Mouse (Mus musculus): ENCODE results near the gene Cyp2j5. TPM values are rescaled to one million over a fixed set of nuclear protein-coding genes. Genes with fewer than 3 reads are reported as not detected.

Gene Cyp2j5
- not detected in 2 replicates for polyA plus RNA-seq (2016; fragmentation: Nextera tagmentation; extraction: Ambion mirVana)

DNA sequence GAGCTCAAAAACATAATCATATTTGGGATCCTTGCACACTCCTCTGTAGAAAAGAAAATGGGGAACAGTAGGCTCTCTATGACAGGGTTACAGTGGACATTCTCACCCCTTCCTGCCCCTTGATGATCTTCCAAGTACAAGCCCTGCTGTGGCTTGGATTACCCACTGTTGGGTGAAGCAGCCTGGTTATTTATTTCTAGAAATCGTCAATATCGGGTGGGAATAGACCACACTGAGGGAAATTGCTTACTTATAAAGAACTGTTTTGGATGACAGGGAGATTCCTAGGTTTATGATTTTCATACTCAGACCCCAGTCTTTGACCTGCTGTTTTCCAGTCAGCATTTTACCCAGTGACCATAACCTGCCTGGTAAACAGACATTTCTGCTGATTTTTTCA lies at the start of gene Cyp2j5:
Cyp2j5 (minus strand) TSS at position 164 of the 400 bp plus-strand sequence.
- Histone ChIP-seq H3K27me3 (replicated peaks) (no peaks in the 10 kb centered on the region), H3K9me3 (replicated peaks) (no peaks in the 10 kb centered on the region), H3K4me1 (replicated peaks) (no peaks in the 10 kb centered on the region), H3K27ac (ENCODE audit: poor library complexity, severe bottlenecking) (no peak within 1 kb of the TSS), H3K9ac (no peak within 1 kb of the TSS), H3K36me3 (no peaks in the 10 kb centered on the region), H3K4me2 (no peak within 1 kb of the TSS), H3K4me3 (no peak within 1 kb of the TSS)
- WGBS, result 86% methylated on average over 2 of the region's 2 CpGs
- ATAC-seq (ENCODE audit: insufficient number of reproducible peaks, low FRiP score), result no peak

DNA sequence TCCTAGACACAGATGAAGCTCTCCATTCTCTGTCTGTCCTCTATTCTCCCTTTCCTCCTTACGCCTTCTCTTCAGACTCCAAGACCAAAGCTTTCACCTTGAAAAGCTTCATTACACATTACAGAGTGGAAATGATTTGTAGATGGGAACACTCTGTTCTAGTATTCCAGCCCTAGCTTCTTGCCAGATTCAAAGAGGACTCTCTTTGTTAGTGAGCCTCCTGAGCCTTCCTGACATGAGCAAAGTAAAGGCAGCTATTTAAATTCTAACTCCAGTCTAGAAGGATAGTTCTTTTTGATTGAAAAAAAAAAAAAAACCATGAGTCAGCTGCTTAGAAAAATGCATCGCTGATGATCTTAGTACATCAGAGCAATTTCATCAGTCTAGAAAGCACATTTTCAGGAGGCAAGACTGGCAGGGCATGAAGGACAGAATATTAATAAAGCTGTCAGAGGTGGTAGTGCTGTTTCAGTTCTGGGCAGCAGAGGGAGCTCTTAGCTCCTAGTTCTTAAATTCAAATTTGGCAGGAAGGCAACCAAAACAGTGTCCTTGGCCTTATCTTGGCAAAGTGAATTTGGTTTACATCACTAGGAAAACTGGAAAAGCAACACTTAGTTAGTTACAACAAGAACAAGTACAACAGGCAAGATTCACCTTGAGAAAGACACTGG lies 41.5 kb upstream of the Cyp2j5 start:
- Histone ChIP-seq H3K36me3 (no peaks in the 10 kb centered on the region), H3K4me1 (replicated peaks) (no peaks in the 10 kb centered on the region), H3K4me3 (no peak overlapping the region), H3K27me3 (replicated peaks) (no peaks in the 10 kb centered on the region), H3K4me2 (no peak overlapping the region), H3K9me3 (replicated peaks) (no peaks in the 10 kb centered on the region), H3K9ac (no peak overlapping the region), H3K27ac (ENCODE audit: poor library complexity, severe bottlenecking) (no peak overlapping the region)
- no peak for ATAC-seq (ENCODE audit: insufficient number of reproducible peaks, low FRiP score)
- WGBS, result 58% methylated on average over 2 of the region's 2 CpGs

DNA sequence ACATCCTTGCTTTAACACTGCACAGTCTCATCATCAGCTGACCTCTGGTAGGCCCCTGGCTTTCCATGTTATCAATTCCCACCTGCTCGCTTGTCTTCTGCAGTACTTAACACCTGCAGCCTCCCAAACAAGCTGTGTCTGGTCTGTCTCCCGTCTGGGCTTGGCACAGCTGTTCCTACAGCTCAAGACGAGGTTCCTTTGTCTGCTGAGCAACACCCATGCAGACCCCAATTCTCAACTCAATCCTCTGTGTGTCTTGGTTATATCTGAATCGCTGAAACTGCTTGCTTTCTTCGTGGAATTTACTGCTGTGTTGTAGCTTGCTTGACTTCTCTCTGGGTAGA lies 34.2 kb upstream of the Cyp2j5 start:
- ATAC-seq (ENCODE audit: insufficient number of reproducible peaks, low FRiP score), result no peak
- Histone ChIP-seq H3K9ac (no peak overlapping the region), H3K4me3 (no peak overlapping the region), H3K36me3 (no peaks in the 10 kb centered on the region), H3K27ac (ENCODE audit: poor library complexity, severe bottlenecking) (no peak overlapping the region), H3K27me3 (replicated peaks) (no peaks in the 10 kb centered on the region), H3K4me1 (replicated peaks) (peaks cover 3% of the 10 kb centered on the region; the same call in 1 of the 2 replicates), H3K9me3 (replicated peaks) (no peaks in the 10 kb centered on the region), H3K4me2 (no peak overlapping the region)
- WGBS, result 53% methylated on average over 5 of the region's 5 CpGs

DNA sequence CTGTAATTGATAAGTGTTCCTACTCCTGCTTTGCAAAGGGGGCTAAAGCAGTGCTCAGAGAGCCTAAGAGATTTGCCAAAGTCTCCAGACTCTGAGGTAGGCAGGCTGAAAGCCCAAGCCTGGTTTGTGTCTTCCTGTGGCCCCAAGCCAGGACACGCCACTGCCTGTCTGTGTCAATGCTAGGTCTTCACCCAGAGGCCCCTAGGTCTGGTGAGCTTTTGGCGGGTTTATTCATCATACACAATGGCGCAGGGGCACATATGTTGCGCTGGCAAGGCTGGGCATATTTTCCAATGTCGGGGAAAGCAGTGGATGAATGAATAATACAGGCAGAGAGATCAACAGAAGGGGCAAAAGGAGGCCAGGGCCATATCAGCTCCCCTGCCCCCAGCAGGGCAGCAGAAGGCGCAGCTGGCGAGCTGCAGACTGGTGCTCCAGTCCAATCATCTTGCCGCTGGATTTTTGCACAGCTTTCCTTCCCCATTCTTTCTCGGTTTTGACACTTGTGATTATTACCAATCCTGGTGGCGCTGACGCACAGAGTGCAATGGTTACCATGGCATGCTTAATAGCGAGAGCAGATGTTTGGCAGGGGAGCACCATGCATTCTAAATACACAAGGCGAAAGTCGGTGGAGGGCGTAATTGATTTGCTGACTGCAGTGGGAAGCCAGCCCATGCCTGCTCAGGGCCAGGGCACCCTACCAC lies 33.7 kb upstream of the Cyp2j5 start:
- no peak for ATAC-seq (ENCODE audit: insufficient number of reproducible peaks, low FRiP score)
- Histone ChIP-seq H3K4me2 (no peak overlapping the region), H3K27me3 (replicated peaks) (no peaks in the 10 kb centered on the region), H3K9ac (no peak overlapping the region), H3K4me1 (replicated peaks) (peaks cover 3% of the 10 kb centered on the region; the same call in 1 of the 2 replicates), H3K4me3 (no peak overlapping the region), H3K9me3 (replicated peaks) (no peaks in the 10 kb centered on the region), H3K36me3 (no peaks in the 10 kb centered on the region), H3K27ac (ENCODE audit: poor library complexity, severe bottlenecking) (no peak overlapping the region)
- 80% methylated on average over 15 of the region's 15 CpGs for WGBS

DNA sequence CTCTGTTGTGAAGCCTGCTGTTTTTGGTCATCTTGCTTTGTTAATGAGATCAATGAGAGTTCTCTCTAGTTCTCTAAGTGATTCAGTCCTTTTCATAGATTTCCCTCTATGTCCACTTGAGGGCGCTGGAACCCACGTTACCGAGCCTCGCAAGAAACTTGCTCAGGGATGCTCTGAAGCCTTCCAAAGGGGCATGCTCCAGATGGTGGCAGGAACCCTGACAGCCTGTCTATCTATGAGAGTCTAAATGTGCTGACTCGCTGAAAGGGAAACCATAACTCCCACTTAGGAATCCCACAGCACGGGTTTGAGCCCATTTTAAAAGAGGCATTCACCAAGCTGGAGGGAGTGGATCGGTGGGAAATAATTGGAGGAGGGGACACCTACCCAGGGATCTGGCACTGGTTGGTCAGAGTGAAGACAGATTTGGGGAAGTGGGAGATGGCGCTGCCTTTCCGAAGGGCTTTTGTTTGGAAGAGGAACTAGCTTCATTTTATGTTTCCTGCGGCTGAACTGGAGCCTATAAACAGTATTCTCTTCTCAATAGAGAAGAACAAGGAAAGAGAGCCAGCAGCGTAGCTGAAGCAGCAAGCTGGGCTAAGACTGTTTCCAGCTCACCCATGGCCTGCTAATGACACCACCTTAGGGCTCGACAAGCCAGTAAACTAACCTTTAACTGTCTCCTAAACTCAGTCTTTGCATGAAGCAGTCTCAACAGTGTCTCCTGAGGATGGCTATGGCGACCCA lies 32.8 kb upstream of the Cyp2j5 start:
- Histone ChIP-seq H3K9me3 (replicated peaks) (no peaks in the 10 kb centered on the region), H3K9ac (no peak overlapping the region), H3K4me1 (replicated peaks) (peaks cover 3% of the 10 kb centered on the region; the same call in 1 of the 2 replicates), H3K27ac (ENCODE audit: poor library complexity, severe bottlenecking) (no peak overlapping the region), H3K36me3 (no peaks in the 10 kb centered on the region), H3K27me3 (replicated peaks) (no peaks in the 10 kb centered on the region), H3K4me3 (no peak overlapping the region), H3K4me2 (peak overlapping the region; percentile 3; the same call in 1 of the 2 replicates)
- 39% methylated on average over 13 of the region's 13 CpGs for WGBS
- no peak for ATAC-seq (ENCODE audit: insufficient number of reproducible peaks, low FRiP score)

DNA sequence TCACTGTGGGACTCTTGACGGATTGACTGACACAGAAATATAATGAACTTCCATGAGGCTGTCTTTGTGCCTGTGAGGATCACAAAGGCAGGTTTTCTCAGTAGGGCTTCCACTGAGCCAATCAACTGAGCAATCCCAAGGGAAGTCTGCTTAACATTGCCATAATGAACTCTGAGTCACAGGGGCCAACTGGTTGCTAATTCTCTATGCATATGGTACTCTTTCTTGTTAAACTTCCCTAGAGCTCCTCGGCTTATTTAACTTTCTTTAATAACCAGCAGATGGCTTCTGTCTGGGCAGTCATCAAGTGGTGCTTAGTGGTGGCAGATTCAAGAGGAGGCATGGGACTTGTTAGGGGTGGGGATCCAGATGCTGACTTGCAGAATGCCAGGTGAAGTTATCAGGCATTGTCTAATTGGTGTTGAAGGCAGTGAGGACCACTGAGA lies 23.4 kb upstream of the Cyp2j5 start:
- no peaks in the 10 kb centered on the region for H3K9me3 ChIP-seq (replicated peaks)
- no peak overlapping the region for H3K4me3 ChIP-seq
- H3K36me3 ChIP-seq, result no peaks in the 10 kb centered on the region
- H3K27me3 ChIP-seq (replicated peaks), result no peaks in the 10 kb centered on the region
- no peak overlapping the region for H3K4me2 ChIP-seq
- no peaks in the 10 kb centered on the region for H3K4me1 ChIP-seq (replicated peaks)
- no peak for ATAC-seq (ENCODE audit: insufficient number of reproducible peaks, low FRiP score)
- no peak overlapping the region for H3K9ac ChIP-seq
- no peak overlapping the region for H3K27ac ChIP-seq (ENCODE audit: poor library complexity, severe bottlenecking)
- WGBS, result 65% methylated on average over 2 of the region's 2 CpGs

DNA sequence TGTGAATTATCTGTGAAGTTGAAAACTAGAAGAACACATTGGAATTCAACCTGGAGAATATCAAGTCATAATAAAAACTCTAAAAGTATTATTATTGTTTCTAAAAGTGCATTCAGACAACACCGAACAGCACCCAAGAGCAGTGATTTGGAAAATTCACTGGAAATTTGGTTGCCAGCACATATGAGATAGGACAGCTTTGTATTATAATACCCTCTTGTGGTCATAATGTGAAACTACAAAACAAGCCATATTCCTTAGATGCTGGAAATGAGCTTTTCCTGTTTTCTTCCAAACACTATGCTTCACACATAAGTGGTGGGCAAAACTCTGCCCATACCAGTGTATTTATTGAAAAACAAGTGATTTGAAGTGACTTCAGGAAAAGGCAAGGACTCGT lies 19.5 kb upstream of the Cyp2j5 start:
- Histone ChIP-seq H3K4me3 (no peak overlapping the region), H3K27me3 (replicated peaks) (no peaks in the 10 kb centered on the region), H3K9ac (no peak overlapping the region), H3K27ac (ENCODE audit: poor library complexity, severe bottlenecking) (no peak overlapping the region), H3K9me3 (replicated peaks) (no peaks in the 10 kb centered on the region), H3K4me2 (no peak overlapping the region), H3K4me1 (replicated peaks) (no peaks in the 10 kb centered on the region), H3K36me3 (no peaks in the 10 kb centered on the region)
- WGBS, result 40% methylated on average over 2 of the region's 2 CpGs
- no peak for ATAC-seq (ENCODE audit: insufficient number of reproducible peaks, low FRiP score)

DNA sequence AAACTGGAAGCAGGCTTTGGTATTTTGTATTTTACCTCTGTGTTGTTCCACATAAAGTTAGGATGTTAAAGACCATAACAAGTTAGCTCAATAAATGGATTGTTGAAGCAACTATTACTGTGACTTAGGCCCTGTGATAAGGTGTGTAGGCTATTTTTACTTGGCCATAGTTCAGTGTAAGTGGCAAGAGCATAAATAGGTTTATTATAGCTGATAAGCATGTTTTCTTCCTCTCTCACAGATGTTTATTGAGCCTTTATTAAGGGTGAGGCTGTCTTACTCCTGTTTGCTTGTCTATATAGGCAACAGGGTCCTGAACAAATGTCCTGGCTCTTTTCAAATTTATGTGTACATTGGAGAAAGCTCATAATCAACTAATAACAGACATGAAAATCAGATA lies 17.0 kb upstream of the Cyp2j5 start:
- H3K4me3 ChIP-seq, result no peak overlapping the region
- H3K36me3 ChIP-seq, result no peaks in the 10 kb centered on the region
- H3K4me1 ChIP-seq (replicated peaks), result no peaks in the 10 kb centered on the region
- H3K9ac ChIP-seq, result no peak overlapping the region
- no peak overlapping the region for H3K4me2 ChIP-seq
- H3K27ac ChIP-seq (ENCODE audit: poor library complexity, severe bottlenecking), result no peak overlapping the region
- no peaks in the 10 kb centered on the region for H3K9me3 ChIP-seq (replicated peaks)
- no peak for ATAC-seq (ENCODE audit: insufficient number of reproducible peaks, low FRiP score)
- H3K27me3 ChIP-seq (replicated peaks), result no peaks in the 10 kb centered on the region

DNA sequence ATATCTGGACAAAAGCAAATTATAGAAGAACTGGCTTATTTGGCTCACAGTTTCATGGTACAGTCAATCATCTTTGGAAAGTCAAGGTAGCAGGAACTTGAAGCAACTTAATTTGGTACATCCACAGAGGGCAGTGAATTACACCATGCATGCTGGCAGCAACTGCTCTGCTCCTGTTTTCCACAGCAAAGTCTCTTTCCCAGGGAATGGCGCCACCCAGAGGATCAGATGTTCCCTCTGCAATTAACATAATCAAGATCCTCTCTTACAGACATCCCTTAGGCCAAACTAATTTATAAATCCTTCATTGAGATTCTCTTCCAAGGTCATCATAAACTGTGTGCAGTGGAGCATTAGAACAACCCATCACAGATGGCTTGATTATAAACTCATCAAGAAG lies 16.3 kb upstream of the Cyp2j5 start:
- WGBS, result 22% methylated on average over 1 of the region's 1 CpGs
- no peak for ATAC-seq (ENCODE audit: insufficient number of reproducible peaks, low FRiP score)

DNA sequence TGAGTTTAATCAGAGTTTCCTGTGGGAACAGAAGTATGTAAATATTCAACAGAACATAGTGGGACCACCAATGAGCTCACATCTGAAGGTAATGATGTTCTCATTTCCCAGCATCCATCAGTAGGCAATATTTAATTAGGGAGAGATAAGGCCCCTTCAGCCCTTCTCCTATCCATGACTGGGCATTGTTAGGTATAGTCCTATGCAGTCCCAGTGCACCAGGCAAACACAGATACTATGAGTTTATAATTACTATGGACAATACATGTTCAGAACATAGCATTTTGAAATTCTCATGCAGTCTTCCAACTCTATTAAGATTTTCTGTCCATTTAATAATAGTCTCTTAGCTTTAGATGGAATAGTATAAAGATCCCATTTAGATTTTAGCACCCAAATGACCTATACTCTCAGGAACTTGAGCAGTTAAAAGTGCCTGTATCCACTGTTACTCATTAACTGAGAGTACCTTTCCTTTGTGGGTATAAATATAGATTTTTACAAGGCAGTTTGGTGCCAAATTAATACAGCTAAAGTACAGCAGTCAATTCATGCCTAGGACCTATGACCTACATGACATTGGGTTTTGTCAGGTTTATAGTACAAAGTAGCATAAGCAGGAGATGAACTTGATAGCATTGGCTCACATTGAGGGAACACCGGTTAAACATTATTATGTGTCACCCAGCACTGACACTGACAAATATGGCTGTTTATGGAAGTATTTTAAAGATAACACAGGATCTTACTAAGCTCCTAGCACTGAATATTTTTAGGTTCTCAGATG lies 907 bp upstream of the Cyp2j5 start:
- Histone ChIP-seq H3K4me1 (replicated peaks) (no peaks in the 10 kb centered on the region), H3K4me3 (no peak overlapping the region), H3K36me3 (no peaks in the 10 kb centered on the region), H3K4me2 (no peak overlapping the region), H3K27ac (ENCODE audit: poor library complexity, severe bottlenecking) (no peak overlapping the region), H3K9me3 (replicated peaks) (no peaks in the 10 kb centered on the region), H3K9ac (no peak overlapping the region), H3K27me3 (replicated peaks) (no peaks in the 10 kb centered on the region)
- WGBS, result 89% methylated on average over 1 of the region's 1 CpGs
- no peak for ATAC-seq (ENCODE audit: insufficient number of reproducible peaks, low FRiP score)

More for the DNA sequence above, 16.3 kb upstream of the Cyp2j5 start:
- Histone ChIP-seq H3K4me2 (no peak overlapping the region), H3K4me1 (replicated peaks) (no peaks in the 10 kb centered on the region), H3K36me3 (no peaks in the 10 kb centered on the region), H3K4me3 (no peak overlapping the region), H3K27me3 (replicated peaks) (no peaks in the 10 kb centered on the region), H3K9ac (no peak overlapping the region), H3K27ac (ENCODE audit: poor library complexity, severe bottlenecking) (no peak overlapping the region), H3K9me3 (replicated peaks) (no peaks in the 10 kb centered on the region)

DNA sequence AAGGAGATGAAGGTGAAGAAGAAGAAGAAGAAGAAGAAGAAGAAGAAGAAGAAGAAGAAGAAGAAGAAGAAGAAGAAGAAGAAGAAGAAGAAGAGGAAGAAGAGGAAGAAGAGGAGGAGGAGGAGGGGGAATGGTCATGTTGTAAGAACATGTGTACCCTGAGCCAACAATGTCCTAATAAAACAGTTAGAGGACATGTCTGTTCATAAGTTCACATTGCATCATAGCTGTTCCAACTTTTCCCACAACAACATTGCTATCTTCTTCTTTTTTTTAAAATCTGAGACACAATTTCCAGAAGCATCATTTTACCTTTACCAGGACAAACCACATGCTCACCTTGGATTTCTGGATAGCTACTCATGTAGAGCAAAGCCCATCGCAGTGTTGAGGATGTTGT lies 28.5 kb downstream of the Cyp2j5 start:
- H3K9me3 ChIP-seq (replicated peaks), result no peaks in the 10 kb centered on the region
- H3K4me1 ChIP-seq (replicated peaks), result no peaks in the 10 kb centered on the region
- no peak overlapping the region for H3K4me3 ChIP-seq
- H3K27me3 ChIP-seq (replicated peaks), result no peaks in the 10 kb centered on the region
- no peak overlapping the region for H3K9ac ChIP-seq
- WGBS, result 66% methylated on average over 1 of the region's 1 CpGs
- no peak overlapping the region for H3K27ac ChIP-seq (ENCODE audit: poor library complexity, severe bottlenecking)
- H3K36me3 ChIP-seq, result no peaks in the 10 kb centered on the region
- no peak for ATAC-seq (ENCODE audit: insufficient number of reproducible peaks, low FRiP score)
- no peak overlapping the region for H3K4me2 ChIP-seq

All from heart, embryonic 12.5 days (tissue).